Mouse (Mus musculus): ENCODE measurements around the gene Gtf3c1. TPM values are rescaled to one million over a fixed set of nuclear protein-coding genes. Genes with fewer than 3 reads are reported as not detected.

Gene Gtf3c1
- polyA plus RNA-seq, 1 experiment, result 21.3 TPM

DNA sequence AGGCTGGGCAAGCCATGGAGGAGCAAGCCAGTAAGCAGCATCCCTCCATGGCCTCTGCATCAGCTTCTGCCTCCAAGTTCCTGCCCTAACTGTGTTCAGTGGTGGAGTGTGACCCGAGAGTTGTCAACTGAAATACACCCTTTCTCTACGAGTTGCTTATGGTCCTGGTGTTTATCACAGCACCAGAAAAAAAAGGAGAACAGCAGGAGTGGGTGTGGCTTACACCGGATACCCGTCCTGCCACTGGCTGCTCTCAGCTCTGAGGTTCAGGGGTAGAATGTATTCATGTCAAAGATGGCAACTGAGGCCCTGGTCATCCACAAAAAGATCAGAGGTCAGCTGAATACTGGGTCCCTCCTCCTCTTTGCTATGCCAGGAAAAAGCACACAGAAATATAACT is 87.5 kb downstream of the Gtf3c1 start:
- no peak for DNase-seq (ENCODE audit: low spot score)

DNA sequence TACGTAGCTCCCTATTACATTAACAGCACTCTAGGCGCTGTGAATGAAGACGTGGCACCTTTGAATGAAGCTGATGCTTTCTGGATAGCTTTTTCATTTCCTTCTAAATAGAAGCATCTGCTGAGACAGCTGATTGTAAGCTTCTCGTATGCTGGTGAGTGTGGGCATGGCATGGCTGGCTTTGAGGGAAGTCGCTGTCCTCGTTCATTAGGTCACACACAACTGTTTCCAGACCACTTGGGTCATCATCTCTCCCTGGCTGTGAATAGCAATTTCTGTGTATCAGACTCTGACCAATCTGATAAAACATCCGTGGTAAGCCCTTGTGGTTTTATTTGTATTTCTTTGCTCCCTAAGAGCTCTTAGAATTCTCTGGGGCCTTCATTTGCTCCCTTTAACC is 89.6 kb downstream of the Gtf3c1 start:
- DNase-seq (ENCODE audit: low spot score), result no peak

DNA sequence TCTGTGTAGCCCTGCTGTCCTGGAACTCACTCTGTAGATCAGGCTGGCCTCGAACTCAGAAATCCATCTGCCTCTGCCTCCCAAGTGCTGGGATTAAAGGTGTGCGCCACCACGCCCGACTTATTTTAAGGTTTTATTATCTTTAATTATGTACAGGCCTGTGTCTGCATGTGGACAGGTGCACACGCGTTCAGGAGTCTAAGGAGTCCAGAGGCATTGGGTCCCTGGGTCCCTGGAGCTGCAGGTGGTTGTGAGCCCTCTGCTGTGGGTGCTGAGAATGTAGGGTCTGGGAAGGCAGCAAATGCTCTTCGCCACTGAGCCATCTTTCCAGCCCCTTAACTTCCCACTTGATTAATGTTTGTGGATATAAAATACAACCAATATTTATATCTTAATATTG is 92.1 kb downstream of the Gtf3c1 start:
- no peak for DNase-seq (ENCODE audit: low spot score)

DNA sequence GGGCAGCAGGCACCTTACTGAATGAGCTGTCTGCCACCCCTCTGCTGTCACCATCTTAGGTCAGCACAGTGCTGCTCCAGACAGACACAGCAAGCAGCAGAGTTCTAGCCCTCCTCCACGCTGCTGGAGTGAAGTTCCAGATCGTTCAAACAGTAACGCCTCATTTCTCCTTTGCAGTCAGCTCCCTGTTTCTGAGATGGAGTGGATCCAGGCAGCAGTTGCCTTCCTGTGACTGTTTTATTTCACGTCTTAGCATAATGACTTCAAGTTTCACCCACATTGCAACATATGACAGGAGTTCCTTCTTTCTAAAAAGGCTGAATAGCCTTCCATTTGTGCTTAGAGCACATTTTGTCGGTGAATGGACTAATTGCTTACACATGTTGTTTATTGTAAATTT is 94.0 kb downstream of the Gtf3c1 start:
- DNase-seq (ENCODE audit: low spot score), result no peak

DNA sequence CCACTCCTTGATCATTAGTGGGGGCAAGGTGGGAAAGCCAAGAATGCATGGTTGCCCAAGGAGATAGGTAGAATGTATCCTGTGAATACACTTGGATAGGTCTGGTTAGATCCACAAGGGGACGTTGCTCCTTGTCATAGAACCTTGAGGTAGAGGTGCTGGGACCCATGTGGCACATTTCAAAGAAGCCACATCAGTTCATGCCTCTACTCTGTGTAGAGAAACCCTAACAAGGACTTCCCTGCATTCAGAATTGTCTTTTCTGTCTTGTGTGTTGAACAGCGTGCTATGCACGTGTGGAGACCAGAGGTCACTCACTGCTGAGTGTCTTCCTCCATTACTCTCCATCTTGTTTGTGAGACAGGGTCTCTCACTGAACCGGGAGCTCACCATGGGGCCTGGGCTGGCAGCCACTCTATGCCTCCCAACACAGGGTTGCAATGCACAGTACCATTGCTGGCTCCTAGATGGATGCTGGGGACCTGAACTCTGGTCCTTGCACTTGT is 99.3 kb downstream of the Gtf3c1 start:
- no peak for DNase-seq (ENCODE audit: low spot score)

DNA sequence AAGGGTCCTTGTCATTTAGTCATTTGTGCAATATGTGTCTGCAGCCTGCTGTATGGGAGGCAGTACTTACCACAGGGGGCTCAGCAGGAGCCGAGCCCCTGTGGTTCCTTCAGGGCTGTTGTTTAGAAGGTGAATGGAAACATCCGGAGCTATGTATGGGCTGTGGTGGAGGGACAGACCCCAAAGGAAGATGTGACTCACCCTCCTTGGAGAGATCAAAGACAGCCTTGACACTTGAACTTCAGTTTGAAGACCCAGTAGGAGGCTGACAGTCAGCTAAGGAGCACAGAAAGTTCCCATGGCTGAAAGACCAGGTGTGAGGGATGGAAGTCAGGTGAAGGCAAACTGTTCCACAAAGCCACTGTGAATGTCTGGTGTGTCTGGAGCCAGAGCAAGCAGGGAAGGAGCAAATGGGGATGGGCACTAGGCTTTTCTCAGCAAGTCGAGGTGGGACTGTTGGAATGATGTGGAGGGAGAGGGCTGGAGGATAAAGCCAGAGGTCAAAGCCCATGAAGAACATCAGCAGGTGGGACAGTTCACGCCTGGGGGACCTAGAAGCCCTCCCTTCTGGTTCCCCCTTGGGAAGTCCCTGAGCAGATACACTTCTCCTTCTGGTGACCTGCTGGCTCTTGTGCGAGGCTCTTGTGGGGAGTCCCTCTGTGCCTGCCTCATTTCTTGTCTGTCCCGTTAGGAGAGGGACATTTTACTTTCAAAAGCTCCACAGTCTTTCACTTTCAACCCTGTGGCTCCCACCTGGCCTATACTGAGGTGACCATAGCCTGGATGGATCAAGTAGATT is 100.0 kb downstream of the Gtf3c1 start:
- DNase-seq (ENCODE audit: low spot score), result no peak

DNA sequence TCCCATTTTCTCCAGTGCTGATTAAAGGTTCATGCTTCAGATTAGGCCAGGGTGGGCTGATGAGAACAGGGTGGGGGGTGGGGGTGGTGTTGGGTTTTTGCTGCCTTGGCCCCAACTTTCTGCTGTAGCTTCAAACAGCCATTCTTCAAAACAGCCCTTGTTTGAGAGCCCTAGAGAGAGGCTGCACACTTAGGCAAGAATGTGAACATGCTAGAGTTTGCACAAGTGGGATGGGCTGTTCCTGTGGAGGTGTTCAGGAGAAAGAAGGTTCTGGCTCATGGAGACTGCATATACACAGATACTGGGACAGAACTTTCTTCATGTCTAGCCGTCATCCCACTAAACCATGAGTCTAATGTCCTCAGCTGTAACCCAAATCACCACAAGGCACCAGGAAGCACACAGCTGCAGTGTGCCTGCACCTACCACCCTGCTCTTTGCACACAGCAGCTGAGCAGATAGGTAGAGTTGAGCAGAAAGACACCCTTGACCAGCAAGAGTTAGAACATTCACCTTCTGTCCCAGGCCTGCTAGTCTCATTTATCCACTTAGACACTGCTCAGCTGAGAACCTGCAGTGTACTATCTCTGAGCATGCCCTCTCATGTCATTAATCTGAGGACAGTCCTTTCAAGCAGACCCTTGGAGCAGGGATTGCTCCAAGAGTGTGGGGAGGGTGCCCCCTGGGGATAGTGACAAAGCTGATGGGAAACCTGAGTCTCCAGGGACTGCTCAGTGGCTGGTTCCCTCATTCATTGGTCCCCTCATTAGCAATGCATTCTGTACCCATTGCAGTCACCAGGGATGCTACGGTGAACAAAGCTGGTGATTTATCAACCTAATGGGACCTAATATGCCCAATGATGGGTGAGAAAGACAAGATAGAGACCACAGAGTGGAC is 101.1 kb downstream of the Gtf3c1 start:
- DNase-seq (ENCODE audit: low spot score), result no peak

DNA sequence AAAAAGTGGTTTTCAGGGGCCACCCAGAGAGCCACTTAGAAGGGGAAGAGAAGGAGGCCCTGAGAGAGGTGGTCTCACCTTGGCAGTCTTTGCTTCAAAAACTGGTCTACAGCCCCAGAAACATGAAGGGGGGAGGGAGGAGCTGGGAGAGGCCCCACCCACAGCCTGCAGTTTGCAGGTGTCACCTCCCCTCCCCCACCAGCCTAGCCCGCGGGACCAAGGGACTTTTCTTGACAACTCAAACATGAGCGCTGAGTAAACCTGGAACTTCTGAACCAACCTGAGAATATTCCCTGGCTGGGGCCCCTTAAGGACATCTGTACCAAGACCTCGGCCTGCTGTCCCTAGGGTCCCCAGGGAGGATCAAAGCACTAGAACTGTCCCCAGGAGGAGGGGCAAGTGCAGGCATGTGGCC is 101.8 kb downstream of the Gtf3c1 start:
- DNase-seq (ENCODE audit: low spot score), result no peak

DNA sequence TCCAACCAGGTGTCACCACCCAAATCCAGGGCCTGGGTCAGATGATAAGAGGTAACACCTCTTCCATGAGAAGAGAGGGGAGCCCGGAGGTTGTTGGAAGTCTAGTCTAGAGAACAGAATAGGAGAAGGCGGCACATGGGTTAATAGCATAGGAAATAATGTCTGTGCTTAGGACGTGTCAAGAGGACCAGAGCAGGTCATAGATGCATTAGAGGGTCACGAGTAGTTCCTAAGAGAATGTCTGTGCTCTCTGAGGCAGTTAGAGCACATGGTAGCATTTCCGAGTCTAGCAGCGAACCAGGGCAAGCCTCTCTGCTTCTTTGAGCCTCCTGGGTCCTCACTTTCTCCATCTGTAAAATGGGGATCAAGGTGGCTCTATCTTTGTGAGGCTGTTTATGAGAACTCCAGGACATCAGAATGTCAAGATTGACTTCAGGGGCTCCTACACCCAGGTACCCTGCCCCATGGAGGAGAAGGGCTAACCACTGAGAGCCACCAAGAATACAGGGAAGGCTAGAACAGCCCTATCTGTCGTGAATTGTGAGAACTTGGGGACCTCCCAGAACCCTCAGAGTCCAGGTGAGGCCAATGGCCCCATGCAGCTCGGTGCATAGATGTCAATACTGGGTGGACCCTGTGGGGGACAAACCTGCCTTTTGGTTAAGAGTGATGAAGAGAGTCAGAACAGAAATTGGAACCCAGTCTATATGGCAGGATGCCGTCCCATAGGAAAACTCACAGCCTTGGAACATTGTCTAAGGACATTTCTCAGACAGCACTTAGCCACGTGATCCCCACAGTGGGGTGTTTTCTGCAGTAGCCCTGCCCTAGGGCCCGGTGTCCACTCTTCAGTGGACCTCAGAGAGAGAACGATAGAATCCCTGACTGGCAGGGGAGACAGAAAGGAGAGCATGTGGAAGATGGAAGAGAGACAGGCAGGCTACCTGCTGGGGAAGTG is 102.9 kb downstream of the Gtf3c1 start:
- no peak for DNase-seq (ENCODE audit: low spot score)

DNA sequence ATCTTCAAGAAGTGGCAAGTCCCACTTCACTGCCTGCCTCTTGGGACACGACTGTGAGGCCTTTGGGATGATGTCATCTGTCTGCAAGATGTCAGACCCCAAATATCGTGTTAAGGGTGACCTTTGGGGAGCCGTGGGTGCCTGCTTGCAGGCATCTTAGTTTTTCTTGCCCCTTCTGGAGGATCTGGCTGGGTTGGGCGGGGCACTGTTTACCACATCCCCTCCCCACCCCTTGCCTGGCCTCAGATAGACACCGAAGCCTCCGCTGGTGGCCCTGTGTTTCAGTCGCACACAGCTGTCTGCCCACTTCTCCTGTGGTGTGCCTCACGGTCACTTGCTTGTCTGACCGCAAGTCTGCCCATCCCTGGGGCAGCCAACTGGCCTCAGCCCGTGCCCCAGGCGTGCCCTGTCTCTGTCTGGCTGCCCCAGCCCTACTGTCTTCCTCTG is 104.4 kb downstream of the Gtf3c1 start, which contains the start of gene Il21r:
TSS of gene Il21r (plus strand) at position 245 of the 447 bp plus-strand sequence.
- DNase-seq (ENCODE audit: low spot score), result no peak

DNA sequence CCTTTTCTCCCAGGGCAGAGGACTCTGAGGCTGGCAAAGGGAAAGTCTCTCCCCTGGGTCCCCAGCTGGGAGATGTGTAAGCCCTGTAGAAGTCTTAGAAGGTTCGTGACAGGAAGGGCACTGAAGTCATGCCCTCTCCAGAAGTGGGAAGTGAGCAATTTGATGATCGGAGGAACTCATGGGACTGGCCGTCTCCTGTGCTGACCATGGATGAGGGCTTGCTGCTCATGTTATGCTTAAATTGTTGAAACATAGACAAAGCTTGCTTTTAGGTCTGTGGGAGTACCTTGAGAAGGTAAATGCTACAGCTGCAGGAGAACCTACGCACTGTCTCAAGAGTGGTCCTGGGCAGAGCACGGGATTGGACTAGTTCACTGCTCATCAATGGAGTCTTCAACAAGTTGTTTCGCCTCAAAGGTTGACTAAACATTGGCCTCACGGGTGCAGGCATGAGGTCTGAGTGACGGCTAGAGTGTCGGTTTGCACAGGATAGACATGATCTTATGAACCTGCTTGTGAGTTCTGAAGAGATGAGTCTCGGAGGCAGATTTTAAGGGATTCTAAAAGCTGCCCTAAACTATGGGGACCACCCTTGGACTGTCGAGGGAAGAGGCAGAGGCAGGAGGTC is 105.6 kb downstream of the Gtf3c1 start:
- DNase-seq (ENCODE audit: low spot score), result no peak

DNA sequence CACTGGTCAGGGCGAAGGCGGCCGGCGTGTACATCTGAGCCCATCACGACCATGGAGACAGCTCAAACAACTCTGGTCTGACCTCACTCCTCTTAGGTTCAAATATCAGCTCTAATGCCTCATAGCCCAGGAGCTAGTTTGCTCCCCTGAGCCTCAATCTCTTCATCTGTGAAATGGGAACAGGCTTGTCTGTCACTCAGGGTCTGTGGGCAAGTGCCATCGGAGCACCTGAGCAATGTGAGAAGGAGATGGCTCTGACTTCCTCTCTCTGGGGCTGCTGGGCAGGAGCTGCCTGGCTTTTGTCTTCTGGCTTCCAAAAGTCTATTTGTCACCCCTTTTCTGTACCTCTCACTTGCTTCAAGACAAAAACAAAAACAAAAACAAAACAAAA is 106.3 kb downstream of the Gtf3c1 start:
- DNase-seq (ENCODE audit: low spot score), result no peak

DNA sequence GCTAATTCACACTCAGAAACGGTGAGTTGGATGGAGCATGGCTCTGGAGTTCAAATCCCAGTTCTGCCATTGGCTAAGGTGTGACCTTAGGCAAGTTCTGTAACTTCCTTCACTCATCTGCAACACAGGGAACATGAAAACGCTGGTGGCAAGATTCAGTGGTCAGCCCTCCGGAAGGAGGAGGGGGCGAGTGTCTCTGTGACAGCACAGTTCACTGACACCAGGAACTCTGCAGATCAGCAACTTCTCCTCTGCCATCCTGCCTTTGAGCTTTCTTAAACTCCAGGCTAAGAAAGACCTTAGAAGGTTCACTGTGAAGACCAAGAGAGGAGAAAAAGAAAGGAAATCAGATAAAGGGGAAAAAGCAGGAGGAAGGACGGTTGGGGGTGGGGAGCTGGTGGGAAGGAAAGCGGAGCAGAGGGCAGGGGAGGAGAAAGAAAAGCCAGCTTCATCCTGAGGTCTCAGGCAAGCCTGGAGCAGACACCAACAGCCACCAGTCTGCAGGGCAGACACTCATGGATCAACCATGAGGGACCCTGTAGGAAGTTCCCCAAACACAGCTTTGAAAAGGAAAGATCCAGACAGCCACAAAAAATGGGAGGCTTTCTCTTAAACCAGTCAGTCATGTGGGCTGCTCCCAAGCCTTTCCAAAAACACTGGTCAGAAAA is 106.8 kb downstream of the Gtf3c1 start:
- DNase-seq (ENCODE audit: low spot score), result no peak

DNA sequence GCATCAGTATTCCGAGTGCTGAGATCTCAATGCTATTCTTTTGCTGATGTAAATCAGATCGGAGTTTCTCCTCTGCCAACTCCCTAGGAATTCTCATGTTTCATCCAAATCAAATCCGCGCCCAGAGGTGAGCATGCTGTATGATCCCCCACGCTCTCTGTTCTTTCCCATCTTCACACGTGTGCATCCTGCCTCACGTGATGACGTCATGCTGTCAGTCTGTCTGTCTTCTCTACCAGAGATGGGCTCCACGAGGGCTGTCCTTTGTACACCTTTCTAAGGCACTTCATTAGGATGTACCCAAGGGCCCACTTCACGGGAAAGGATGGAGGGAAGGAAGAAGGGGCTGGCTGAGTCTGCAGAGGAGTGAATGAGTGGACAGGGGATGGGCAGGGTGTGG is 107.4 kb downstream of the Gtf3c1 start:
- DNase-seq (ENCODE audit: low spot score), result no peak

DNA sequence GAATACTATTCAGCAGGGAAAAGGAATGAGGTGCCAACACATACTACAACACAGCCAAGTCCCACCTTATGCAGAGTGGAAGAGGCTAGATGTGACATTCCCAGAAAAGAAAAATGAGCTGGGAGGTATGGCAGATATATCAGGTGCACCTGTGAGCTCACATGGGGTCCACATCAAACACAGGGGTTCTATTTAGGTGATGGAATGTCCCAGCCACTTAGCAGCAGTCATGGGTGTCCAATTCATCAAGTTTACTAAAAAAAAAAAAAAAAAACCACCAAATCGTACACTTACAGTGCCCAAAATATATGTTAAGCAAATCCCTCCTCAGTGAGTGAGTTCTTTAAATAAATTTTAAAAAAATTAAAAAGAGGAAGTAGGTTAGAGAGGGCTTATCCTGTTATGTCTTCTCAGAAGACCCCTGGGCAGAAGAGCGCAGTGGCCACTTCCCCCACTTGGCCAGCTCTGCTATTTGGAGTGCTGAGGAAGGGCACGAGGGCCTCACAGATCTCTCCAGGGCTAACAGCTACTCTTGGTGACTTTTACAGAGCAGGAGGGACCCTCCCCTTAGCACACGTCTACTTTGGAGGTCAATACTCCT is 108.1 kb downstream of the Gtf3c1 start:
- DNase-seq (ENCODE audit: low spot score), result no peak

DNA sequence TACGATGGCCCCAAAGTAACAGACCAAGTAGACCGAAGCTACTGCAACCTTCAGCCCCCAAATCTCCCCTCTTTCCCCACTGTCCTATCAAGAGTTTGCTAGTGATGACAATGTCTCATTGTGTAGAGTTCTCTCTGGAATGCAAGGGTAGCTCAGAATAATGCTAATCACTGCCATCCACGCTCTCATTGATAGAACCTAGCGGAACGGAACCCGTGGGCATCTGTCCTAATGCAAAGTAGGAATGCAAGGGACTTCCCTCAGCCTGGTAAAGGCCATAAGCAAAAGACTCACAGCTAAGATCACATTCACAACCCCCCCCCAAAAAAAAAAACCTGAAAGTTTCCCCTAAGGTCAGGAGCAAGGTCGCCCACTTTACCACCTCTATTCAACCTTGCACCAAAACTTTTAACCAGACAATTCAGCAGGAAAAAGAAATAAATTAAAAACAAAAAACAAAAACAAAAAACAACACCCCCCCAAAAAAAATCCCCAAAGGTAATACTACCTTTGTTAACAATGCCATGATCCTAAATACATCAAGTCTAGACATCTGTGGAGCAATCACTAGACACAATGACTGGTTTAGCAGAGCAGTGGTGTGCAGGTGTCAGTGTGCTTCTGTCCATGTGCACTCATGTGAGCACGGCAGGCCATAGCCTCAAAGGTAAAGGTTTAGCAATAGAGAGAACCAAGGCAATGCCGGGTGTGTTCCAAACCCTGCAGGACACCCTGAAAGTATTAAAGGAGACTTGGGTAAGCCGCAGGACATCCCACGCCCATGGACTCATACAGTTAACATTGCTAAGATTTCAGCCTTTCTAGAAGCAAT is 109.8 kb downstream of the Gtf3c1 start:
- DNase-seq (ENCODE audit: low spot score), result no peak

DNA sequence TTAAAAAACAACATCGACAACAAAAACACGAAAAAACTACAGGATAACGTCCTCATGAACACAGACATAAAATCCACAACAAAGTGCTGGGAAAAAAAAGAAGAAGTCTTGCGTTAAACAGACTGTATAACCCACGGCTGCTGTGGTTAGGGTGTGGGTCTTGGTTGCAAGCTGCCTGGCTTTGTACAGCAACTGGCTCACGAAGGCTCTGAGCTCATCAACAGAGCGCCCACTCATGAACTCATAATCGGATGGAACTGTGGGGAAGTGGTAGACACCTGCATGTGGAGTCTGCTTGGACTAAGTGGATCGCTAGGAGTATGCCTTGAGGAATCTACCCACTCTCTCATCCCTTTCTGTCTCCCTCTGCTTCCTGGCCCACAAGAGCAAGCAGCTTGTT is 110.5 kb downstream of the Gtf3c1 start:
- no peak for DNase-seq (ENCODE audit: low spot score)

DNA sequence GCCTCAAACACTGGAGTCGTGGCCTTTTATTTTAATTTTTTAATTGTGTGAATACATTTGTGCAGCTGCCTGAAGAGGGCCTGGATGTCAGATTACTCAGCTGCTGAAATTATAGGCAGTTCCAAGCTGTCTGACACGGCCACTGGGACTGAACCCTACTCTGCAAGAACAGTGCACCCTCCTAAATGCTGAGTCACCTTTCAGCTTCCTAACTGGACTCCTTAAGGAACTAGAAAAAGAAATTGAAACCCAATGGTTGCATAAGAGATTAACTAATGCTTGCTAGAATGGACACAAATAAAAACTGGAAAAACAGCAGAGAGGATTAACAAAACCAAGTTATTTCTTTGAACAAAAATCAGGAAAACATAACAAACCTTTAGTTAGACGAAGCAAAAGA is 111.2 kb downstream of the Gtf3c1 start:
- DNase-seq (ENCODE audit: low spot score), result no peak

DNA sequence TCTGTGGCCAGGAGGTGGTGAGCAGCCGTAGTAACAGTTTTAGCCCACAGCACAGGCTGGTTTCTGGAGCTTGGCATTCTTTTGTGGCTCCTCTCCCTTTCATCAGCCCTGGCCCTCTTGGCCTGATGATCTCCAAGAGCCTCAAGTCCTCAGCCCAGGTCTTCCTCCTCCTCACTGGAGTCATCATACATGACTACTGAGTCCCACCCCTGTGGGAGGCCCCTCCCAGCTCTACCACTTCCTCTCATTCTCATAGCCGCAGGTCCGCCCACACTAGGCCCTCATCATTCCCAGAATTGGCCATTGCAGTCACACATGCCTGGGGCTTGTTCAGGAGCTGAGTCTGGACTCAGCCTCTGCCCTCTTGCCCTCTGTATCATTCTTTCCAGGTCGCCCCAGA is 113.7 kb downstream of the Gtf3c1 start:
- DNase-seq (ENCODE audit: low spot score), result no peak

Data from urinary bladder, adult 2 months (tissue).